Mouse (Mus musculus) left cerebral cortex, postnatal 10 days (tissue): ENCODE results near the gene Erg. TPM values are rescaled to one million over a fixed set of nuclear protein-coding genes. Genes with fewer than 3 reads are reported as not detected.

Experiments
- DNase-seq, 2 experiments: peaks; one replicate each; pipeline ENCODE4 v3.0.0; 2021 to 2022; ENCODE audit warnings: low spot score in 2 of 2, mixed read lengths in 1 of 2; ENCODE audit errors: extremely low spot score in 1 of 2
- intact Hi-C: fragments of 180-260 bp; cut with DNase I; formaldehyde crosslinking; loops from one replicate; pipeline ENCODE4 v1.15.1; 2025
- total RNA-seq, 2 experiments: library from RNA; stranded (reverse); gene quantifications; 2 replicates each; pipeline ENCODE4 v1.2.3; 2021

Gene Erg
- total RNA-seq, 2 experiments from 2014 or later: 7.2 to 8.9 TPM

DNA sequence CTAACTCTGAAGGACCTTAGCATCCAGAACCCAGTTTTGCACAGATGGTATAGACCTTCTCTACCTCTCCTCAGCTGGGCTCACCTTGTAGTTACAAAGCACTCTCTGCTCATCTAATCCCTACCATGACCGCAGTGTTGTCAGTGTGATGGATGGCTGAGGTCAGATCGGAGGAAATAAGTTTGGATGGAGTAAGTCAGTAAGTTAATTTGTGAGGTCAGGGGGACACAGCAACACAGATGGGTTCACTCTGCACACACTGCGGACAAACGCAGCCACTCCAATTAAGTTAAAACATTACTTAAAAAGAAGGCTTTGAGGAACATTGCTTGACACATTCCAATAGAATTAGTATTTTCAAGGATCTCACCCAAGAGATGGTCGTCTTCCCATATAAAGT, 2.5 kb upstream of the Erg start:
- DNase-seq: no peak
- intact Hi-C loops: no loop called here

DNA sequence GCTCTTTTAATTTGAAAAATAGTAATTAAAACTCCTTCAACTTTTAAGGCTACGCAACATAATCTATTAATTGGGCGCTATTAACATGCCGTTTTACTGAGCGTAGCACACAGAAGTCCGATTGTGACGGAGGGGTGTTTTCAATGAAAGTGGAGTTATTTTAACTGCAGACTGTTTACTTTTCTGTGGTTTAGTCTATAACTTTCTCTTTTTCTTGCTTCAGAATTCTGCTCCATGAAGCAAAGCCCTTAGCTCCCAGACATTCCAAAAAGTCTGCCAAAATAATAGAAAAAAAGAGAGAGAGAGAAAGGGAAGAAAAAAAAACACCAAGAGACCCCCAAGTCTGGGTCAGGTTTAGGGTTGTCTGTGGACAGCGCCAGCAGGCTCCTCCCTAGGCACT, 333 bp upstream of the Erg start:
- intact Hi-C loops: no loop called here
- no peak for DNase-seq

DNA sequence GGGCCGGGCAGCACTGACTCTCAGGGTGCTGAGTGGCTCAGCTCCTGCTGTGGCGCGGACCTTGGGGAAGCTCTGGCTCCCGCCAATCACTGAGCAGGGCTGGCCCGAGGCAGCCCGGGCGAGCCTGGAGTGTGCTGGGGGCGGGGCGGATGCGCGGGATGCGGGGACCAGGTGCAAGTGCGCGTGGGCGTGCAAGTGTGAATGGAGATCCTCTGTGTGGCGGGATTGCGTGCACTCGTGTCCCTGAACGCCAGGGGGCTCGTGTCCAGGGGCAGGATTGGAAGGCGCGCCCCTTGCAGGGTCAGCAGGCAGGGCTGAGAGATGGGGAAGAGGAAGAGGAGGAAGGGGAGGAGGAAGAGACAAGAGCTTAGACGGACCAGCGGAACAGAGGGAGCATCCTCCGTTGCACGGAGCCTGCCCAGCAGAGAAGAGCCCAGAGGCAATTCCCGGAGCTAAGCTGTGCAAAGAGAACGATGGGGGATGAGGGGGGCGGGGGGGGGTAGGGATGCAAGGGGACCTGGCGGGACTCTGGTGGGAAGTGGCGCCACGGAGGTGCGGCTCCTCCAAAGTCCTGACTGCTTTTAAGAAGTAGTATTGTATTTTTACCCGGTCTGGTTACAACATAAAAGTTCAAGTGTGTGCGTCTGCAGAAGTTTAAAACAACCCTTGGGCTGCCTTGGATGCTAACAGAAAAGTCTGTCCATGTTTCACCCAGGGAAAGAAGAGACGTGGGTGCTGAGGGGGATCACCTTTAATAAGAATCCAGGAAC, 667 bp downstream of the Erg start:
- DNase-seq: peak; percentile 20 to 77
- intact Hi-C loops: no loop called here

DNA sequence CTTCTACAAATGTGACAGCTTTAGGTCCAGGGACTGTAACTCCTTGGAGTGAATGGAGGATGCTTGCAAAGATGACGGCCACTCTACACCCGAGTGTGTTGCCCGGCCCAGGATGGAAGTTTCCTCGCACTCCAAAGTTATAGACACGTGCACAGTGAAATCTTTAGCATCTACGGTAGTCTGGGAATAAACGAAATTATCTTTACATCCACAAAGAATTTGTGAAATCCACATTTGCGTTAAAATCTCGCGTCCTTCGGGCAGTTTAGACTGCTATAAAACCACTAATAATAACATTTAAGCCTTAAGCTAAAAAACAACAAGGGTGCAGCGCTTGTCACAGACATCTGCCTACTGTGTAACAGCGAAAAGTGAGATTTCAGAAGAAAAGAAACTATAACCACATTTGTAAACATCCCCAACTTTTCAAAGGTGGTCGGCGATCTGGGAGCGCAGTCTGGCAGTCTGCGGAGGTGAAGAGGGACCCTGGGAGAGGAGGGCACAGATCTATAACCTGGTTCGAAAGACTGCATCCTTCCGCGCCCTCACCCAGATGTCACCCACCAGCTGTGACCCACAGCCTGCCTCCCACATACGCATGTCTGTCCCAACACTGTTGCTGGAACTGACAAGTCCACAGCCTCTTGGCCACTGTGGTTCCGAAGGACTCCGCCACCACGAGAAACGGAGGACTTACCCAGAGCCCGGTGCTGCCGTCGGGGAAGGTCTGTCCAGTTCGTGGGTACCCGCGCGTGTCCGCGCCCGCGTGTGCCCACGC, 1.5 kb downstream of the Erg start:
- intact Hi-C loops: no loop called here

DNA sequence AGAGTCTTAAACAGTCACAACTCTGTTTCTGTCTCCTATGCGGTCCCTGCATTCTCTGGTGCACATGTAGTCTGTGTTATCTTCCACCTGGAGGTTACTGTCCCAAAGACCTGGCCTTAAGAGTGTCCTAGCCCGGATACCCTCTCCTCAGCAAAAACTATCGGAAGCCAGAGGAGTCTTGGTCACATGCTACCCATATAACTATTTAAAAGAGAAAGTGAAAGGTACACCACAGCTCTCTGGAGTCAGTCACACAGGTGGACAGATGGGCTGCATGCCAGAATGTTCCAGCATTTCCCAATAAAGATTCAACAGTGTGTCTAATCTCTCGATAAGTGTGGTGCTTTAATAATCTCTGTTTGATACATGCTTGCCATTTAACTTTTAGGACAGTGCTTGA, 7.1 kb downstream of the Erg start:
- DNase-seq: no peak
- intact Hi-C loops: no loop called here

More for the DNA sequence above, 1.5 kb downstream of the Erg start:
- DNase-seq: no peak

DNA sequence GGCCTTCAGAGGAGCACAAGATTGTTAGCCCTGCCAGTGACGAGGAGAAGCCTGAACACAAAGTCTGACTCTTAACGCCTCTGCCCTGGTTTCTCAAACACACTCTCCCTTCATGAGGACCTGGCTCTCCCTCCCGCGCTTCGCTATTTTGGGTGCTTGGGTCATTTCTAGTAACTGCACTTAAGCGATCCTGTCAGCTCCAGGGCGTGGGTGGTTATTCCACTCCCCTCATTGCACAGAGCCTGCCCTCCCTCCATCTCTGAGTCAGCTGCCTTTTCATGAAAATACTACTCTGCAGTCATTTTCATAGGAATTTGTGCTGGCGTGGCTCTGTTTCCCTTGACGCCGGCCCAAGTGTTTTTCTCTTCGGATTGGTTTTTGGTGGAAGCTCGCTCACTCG, 13.2 kb downstream of the Erg start:
- peak; percentile 11 to 45 for DNase-seq
- intact Hi-C loops: no loop called here

DNA sequence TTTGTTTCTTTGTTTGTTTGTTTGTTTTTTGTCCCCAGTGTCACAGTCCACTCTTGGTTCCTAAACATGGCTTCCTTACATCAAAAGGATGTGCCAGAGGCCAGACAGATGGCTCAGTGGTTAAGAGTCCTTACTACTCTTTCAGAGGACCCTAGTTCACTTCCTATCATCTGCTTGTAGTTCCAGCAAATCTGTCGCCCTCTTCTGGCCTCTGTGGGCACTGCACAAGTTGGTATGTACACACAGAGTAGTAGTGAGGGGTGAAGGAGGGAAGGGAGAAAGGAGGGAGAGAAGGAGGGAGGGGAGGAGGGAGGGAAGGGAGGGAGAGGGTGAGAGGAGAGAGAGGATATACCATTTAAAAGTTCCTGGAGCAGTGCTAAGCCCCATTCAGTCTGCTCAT, 15.8 kb downstream of the Erg start:
- DNase-seq: peak in 1 of 2 experiments; percentile 43
- intact Hi-C loops: no loop called here

DNA sequence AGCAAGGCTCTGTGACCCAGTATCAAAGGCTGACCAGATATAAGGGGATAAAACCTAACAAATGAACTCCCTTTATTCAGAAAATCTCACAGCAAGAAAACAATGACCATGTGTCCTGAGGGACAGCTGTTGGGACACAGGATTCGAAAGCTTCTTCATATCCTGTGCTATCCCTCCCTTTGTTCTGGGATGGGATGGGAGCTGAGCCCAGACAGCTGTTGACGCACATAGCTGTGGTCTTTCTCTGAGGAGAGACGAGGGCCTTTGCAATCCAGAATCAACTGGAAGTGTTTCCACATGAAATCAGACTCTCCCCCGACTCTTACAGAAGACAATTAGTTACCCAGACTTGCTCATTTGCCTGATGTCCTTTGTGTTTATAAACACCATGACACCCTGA, 29.6 kb downstream of the Erg start:
- no peak for DNase-seq
- intact Hi-C loops: no loop called here

DNA sequence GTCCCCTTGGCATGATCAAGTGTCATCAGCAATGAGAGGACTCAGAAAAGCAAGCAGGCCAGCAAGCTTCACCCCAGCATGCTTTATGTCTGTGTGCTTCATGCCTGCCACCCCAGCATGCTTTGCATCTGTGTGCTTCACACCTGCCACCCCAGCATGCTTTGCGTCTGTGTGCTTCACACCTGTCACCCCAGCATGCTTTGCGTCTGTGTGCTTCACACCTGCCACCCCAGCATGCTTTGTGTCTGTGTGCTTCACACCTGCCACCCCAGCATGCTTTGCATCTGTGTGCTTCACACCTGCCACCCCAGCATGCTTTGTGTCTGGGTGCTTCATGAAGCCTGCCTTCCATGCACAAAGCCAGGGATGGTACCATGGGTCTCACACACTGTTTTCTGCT, 33.3 kb downstream of the Erg start:
- intact Hi-C loops: no loop called here
- DNase-seq: no peak

DNA sequence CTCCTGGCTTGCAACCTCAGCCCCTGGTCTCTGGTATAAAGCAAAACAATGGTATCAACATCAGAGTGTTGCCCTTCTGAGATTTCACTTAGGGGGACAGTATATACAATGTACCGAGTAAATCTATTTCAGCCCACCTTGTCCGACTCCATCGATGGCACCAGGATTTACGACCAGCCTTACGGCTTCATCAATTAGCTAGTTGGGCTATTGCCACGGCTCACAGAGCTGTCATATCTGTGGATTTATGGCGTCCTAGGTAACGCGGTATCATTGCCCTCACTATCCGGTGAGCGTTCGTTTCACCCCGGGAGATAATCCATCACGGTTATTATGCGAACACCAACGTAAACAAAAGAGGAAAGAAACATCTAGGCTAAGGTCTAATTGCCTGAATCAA, 33.9 kb downstream of the Erg start:
- DNase-seq: no peak

DNA sequence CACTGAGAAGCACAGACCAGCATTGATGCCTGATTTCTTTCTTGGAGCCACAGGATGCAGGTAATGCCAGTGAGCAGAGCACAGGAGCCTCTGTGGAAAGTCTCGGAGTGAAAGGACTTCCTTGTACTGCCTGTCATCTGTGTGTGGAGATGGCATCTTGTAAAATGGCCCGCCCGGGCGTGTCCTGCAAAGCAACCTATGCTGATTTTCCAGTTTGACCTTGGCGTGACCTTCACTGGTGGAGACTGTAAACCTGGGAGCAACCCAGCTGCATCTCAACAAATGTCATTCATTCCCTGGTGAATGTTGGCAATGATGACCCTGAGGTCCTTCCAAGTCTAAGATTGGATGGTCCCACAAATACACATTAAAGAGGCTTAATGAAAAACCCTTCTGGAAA, 35.9 kb downstream of the Erg start:
- intact Hi-C loops: no loop called here
- DNase-seq: no peak

More for the DNA sequence above, 33.9 kb downstream of the Erg start:
- intact Hi-C loops: no loop called here

DNA sequence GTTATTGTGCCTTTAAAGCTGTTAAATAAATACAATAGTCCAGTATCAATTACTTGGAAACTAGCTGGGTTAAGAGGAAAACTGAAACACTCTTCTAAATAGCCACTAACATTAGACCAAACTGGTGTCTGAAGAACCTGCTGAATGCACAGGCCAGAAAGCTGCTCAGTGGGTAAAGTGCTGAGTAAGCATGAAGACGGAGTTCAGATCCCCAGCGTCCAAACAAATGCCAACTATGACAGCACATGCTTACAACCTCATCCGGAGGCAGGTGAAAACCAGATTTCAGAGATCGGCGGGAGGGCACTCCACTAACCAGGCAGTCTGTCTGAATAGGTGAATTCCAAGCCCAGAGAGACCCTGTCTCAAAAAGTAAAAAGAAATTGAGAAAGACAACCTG, 41.6 kb downstream of the Erg start:
- intact Hi-C loops: no loop called here
- no peak for DNase-seq

DNA sequence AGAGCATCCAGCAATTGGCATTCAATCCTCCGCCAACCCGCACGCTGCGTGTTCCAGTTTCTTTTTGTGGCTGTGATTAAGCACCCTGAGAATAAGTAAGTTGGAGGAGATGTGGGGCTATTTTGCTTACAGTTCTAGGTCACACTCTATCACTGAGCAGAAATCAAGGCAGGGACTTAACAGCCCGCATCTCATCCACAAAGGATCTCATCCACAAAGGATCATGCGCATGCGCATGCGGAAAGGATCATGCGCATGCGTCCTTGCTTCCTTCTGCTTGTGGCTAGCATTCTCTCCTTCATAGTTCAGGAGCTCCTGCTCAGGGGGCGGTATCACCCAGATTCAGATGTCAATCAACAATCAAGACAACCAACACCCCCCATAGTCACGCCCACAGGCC, 42.9 kb downstream of the Erg start:
- DNase-seq: peak in 1 of 2 experiments; percentile 4
- intact Hi-C loops: no loop called here

DNA sequence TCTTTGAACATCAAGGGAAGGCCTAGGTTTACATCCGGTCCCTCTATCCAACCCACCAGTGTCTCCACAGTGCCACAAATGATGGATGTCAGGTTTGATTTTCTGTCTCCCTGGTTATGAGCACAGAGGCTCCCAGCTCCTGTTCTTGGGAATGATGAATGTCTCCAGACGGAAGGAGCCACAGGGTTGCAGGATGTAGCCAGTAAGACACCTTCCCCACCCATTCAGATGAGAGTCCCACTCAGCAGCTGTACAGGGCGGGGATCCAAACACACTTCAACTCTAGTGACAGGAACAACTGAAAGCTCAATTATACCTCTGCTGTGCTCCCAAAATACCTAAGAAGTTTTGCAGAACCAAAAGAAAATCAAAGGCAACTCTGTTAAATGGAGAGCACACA, 51.2 kb downstream of the Erg start:
- intact Hi-C loops: no loop called here
- no peak for DNase-seq

DNA sequence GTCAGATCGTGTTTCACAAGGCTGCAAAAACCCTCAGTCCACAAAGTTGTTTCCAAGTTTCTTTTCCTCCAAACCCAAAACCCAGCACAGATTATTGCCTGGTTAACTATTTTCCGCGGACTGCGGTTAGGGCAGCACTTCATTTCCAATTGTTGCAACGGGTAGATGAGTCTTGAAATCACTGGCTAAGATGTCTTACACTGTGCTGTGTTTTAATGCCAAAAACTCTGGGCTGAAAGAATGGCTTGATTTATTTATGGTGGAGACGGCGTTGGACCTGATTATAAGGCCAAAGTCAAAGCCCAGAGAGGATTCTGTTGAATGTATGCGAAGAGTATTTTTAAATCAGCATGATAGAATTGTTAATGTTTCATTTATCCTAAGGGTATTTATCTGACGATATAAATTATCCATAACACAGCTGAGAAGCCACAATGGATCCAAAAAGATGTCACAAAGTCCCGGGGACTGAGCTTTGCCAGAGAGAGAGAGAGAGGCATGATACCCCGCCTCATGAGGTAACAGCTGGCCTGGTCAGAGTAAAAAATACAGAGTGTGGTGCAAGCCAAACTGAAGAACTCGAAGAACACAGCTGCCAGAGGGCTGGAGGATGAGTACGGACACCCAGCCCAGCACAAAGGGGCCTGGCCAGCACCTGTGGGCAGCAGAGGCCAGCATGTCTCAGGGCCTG, 53.9 kb downstream of the Erg start:
- intact Hi-C loops: no loop called here
- no peak for DNase-seq

DNA sequence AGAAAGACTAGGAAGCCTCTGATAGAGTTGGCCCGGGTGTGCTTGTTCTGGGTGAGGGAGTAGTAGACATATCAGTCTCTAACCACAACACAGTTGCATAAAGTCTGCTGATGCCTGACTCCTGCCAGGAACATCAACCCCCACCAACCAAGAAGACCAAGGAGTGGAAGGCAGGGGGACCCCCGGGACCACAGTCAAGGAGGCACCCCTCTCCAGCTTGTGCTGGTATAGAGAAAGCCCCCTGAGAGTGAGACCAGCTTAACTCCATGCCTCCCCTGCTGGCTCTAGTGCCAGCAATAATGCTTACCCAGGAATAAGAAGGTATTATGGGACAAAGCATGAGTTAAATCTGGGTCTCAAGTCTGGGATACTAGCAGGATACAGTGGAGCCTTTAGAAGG, 58.8 kb downstream of the Erg start:
- intact Hi-C loops: no loop called here
- no peak for DNase-seq

DNA sequence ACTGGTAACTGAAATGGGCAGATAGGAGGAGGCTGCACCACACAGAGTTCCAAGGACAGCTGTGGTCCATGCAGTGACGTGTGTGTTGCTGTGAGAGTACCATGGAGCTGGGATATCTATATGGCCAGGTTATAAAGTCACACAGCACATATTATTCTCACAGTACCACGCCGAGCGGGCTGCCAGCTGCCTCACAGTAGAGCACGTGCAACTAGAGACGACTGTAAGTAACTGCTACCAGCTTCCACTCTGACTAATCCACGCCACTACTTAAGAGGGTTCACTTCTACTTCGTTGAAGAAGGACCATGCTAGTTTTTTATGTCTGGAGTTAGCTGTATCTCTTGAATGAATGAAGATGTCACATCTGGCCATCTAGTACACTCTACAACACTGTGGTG, 66.9 kb downstream of the Erg start:
- intact Hi-C loops: no loop called here
- DNase-seq: no peak

DNA sequence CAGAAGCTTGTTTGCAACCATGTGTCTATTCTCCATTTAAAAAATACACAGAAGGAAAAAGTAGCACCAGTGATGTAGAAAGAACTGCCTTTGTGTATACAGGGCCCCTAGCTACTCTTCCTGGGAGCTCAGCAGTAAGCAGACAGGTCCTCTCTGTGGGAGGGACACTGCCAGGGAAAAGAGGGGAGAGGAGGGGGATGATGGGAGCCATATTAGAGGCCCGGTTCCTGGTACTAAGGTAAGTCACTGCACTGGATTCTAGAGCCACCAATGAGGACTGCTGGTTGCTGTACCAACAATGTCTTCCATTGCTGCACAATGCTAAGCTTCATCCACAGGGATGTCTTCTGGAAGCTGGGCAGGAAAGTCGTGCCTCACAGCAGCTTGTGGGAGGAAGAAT, 80.3 kb downstream of the Erg start:
- intact Hi-C loops: no loop called here
- DNase-seq: no peak

DNA sequence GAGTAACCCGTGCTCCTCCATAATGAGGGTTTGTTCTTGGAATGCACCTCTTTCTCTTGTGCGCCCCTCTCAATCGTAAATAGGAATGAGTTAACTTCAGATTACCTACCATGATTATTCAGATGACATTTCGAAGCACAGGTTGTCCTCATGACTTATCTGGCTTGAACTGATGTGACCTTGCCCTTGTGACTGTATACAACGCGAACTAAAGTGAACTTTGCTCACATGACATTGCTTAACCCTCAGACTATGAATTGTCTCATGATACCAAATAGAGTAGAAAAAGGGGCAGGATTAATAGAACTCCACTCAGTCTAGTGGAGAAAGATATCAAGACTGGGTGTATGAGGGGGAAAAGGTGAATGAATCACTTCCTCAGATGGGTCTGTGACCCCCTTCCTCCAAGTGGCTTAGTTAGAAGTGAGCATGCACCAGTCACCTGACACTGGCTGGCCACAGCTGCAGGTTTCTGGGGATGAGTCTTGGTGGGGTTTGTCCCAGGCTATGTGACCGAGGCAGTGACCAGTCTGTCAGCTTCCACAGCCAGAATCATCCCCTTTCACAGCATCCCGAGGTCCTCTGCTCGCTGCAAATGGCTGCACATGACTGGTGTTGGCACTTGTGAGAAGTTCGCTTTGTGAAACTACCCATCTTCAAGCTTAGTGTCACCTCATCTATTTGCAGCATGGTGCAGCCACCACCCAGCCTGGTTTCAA, 89.7 kb downstream of the Erg start:
- intact Hi-C loops: no loop called here
- no peak for DNase-seq
